Mouse (Mus musculus) frontal cortex, postnatal 10 days (tissue): Measurements from ENCODE around the gene Msantd2.

Source experiments
- DNase-seq, 2 experiments: peaks; one replicate each; pipeline ENCODE4 v3.0.0; 2022; ENCODE audit warnings: low spot score in 2 of 2, mixed read lengths in 1 of 2

The Msantd2 gene

DNA sequence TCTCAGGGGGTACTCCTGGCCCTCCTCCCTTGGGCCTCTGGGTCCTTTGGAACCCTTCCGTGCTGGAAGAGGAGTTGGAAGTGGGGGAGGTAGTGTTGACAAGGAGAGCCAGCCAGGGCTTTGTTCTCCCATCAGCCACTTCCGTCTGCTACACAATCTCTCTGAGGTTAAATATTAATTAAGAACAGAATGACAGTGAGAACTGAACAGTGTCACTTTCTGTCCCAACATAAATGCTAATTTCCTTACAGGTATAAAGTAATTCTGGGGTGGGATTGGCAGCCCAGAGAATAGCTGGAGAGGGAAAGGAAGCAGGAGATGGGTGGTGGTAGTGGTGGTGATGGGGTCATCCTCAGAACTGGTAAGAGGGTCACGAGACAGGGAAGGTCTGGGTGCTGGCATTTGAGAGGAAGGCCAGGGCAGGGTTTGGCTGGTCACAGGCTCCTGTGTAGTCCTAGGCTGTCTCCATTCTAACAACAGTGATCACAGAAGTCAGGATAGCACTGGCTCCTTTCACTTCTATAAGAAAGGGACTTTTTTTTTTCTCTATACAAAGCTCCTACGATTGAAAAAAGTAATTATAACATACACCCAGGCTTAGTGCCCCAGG, 79.6 kb downstream of the Msantd2 start:
- DNase-seq: no peak

DNA sequence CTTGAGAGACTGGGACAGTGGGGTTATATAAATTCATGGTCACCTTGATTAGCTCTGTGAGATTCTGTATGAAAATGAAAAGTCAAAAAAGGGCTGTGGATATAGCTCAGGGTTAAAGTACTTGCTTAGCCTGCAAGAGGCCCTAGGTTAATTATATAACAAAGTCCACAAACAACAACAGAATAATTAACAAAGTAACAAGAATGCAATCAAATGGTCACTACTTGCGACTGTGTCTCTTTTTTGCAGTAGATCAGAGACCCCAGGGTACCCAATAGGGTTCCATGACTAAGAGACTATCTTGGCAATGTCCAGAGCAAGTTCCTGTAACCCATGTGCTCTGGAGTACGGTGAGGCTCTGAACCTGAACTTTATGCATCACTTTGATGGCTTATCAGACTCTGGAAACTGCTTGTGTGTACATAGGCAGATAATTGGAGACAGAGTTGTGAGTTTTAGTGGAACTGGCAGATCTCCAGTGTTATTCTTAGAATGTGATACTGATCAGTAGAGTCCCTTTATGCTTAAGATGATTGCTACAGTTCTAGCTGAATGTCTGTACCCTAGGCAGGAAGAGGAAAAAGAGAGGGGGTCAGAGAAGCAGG, 80.2 kb downstream of the Msantd2 start:
- no peak for DNase-seq

DNA sequence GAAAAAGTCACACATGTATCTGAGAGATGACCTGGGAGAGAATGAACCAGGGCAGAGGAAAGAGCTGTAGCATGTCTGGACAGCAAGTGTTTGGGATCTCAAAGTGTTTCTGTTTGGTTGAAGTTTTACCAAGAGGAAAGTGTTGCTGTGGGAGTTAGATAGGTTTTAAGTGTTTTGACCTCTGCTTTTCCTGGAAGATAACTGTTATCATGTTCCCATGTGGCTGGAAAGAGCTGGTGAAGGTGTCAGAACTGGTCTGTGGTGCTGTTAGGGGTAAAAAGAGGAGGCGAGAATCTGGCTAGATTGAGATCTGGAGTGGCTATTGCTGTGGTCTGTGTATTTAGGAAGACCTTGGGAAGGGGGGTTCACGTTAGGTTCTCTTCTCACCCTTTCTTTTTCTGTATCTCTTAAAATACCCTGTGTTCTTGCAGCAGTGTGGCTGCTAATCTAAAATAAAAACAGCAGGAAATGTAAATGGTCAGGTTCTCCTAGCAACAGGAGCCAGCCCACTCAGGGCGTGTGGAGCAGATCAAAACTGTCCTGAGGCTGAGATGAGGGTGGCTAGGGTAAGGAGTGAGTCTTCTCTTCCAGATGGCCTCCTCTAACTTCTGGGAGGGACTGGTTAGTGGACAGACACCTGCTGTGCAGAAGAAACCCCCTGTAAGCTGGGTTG, 83.2 kb downstream of the Msantd2 start:
- DNase-seq: no peak
